Mouse (Mus musculus) CD4-positive, CD25-positive, alpha-beta regulatory T cell, adult 2 months (primary cell): ENCODE results near the gene Utp11.

Experiments used
- DNase-seq: peaks from one replicate; pipeline ENCODE4 v3.0.0-alpha.2; 2012; ENCODE audit warnings: low read depth, low spot score

Utp11 gene

GRCm38 (mm10) chr4:124704797-124705474, 11.5 kb upstream of the Utp11 start:
- DNase-seq = peak; percentile 25

GRCm38 (mm10) chr4:124703881-124704796, 10.7 kb upstream of the Utp11 start:
- DNase-seq = peak; percentile 78

- DNase-seq = peak; percentile 42
Observed at GRCm38 (mm10) chr4:124703406-124703805, 10.0 kb upstream of the Utp11 start.

- no peak for DNase-seq
Observed at GRCm38 (mm10) chr4:124701916-124702315, 8.5 kb upstream of the Utp11 start.

GRCm38 (mm10) chr4:124701052-124701845, 7.8 kb upstream of the Utp11 start:
- DNase-seq = peak; percentile 58

- DNase-seq = peak; percentile 80
Observed at GRCm38 (mm10) chr4:124700248-124700971, 7.0 kb upstream of the Utp11 start, which contains the start of gene Fhl3. Gene Fhl3, plus strand, starts transcription at chr4:124700701.

GRCm38 (mm10) chr4:124699791-124700190, 6.4 kb upstream of the Utp11 start:
- DNase-seq = no peak

GRCm38 (mm10) chr4:124695786-124696516, 2.6 kb upstream of the Utp11 start:
- peak; percentile 48 for DNase-seq

GRCm38 (mm10) chr4:124694572-124694971, 1.2 kb upstream of the Utp11 start:
- DNase-seq = no peak

- no peak for DNase-seq
Observed at GRCm38 (mm10) chr4:124692416-124692861, 961 bp downstream of the Utp11 start.

GRCm38 (mm10) chr4:124691455-124691854, 1.9 kb downstream of the Utp11 start:
- no peak for DNase-seq

GRCm38 (mm10) chr4:124685897-124686402, 7.5 kb downstream of the Utp11 start:
- DNase-seq = no peak

GRCm38 (mm10) chr4:124685453-124685852, 7.9 kb downstream of the Utp11 start:
- DNase-seq = no peak

- no peak for DNase-seq
Observed at GRCm38 (mm10) chr4:124685004-124685403, 8.4 kb downstream of the Utp11 start.

- no peak for DNase-seq
Observed at GRCm38 (mm10) chr4:124683474-124683873, 9.9 kb downstream of the Utp11 start.

- peak; percentile 56 for DNase-seq
Observed at GRCm38 (mm10) chr4:124682270-124682669, 11.1 kb downstream of the Utp11 start.

- no peak for DNase-seq
Observed at GRCm38 (mm10) chr4:124675958-124676357, 17.4 kb downstream of the Utp11 start.

- peak; percentile 74 for DNase-seq
Observed at GRCm38 (mm10) chr4:124675037-124675436, 18.4 kb downstream of the Utp11 start.

- no peak for DNase-seq
Observed at GRCm38 (mm10) chr4:124674334-124675032, 18.9 kb downstream of the Utp11 start.
